Mouse (Mus musculus): ENCODE measurements at regions not wholly inside any gene's neighbourhood (a gene's known extent, or its start where the extent isn't known, plus 50 kb on each side); places are given as distances from the start of the nearest gene placed in this dataset.
A peak's percentile ranks its signal among the peaks of the same experiment; 100 is the strongest.

DNA sequence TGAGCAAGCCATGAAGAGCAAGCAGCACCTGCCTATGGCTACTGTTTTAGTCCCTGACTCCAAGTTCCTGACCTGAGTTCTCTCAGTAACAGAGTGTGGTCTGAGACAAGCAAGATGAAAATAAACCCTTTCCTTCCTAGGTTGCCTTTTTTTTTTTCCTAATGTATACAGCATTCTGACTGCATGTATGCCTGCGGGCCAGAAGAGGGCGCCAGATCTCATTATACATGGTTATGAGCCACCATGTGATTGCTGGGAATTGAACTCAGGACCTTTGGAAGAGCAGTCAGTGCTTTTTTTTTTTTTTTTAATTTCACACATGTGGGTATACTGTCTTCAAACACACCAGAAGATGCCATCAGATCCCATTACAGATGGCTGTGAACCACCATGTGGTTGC, 69.3 kb upstream of the Usp24 start:
- DNase-seq: no peak

DNA sequence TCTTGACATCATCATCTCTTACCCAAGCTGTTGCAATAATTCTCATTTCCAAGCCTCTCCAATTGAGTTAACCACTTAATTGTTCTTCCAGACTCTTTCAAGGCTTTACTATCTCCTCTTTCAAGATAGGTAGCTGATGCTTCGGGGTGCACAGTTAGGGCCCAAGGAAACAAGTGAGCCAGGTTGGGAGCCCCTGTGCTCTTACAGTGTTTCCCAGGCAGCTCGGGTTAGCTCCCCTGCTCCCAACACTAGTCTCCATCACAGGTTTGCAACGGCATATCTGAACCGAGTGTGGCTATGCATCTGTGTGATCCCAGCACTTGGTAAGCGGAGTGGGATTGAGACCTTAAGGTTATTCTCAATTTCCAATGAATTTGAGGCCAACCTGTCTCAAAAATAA, 68.6 kb upstream of the Usp24 start:
- DNase-seq: no peak

DNA sequence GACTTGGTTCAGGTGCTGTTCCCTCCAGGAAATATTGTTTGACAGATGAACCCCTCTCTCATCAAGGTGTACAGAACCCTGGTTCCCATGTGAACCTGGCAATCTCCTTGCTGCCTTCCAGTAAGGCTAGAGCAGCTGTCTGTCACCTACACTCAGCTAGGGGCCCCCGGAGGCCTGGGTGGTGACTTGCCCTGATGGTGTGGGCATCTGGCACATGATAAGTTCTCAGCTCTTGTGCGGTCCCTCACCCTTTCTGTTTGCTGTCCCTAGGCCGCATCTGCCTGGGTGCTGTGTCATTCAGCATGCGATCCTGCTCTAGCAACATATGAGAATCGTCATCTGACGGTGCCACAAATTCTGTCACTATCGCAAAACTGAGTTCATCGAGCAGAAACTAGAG, 67.7 kb upstream of the Usp24 start:
- DNase-seq: no peak

DNA sequence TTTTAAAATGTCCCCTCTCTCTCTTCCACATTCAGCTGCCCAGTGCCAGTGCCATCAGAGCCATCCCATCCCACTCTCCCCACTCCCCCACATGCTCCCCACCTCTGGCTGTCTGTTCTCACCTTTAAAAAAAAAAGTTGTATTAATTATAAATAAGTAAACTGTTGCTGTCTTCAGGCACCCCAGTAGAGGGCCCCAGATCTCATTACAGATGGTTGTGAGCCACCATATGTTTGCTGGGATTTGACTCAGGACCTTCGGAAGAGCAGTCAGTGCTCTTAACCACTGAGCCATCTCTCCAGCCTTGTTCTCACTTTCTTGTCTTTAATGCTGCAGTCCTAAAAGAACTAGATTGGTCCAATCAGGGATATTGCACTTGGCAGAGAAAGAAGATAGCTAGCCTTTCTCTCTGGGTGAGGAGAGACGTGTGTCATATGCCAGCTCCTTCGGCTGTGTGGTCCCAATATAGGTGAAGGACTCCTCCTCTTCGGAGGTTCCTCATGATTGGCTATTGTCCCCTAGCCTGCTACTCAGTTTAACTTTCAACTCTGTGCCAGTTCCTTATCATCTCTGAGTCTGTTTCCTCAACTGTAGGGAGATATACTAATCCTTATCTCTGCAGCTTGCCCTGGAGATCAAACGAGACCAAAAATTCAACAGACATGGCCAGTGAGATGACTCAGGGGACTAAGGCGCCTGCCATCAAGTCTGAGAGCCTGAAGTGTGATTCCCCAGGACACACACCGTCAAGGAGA, 66.8 kb upstream of the Usp24 start:
- DNase-seq: no peak

DNA sequence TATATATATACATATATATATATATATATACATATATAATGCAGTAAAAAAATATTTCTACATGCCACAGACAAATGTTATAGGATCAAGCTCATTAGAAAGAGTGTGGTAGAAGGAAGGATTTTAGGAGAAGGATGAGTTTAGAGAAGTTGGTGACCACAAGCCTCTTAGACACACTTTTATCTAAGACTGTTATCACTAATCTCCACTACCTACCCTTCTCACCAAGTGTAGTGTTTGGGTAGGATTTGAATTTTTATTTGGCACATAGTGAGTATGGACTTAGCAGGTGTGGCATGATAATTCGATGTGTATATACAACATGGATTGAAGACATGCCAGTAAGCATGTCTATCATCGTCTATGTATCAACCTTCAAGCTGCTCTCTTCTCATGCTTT, 66.0 kb upstream of the Usp24 start:
- no peak for DNase-seq

DNA sequence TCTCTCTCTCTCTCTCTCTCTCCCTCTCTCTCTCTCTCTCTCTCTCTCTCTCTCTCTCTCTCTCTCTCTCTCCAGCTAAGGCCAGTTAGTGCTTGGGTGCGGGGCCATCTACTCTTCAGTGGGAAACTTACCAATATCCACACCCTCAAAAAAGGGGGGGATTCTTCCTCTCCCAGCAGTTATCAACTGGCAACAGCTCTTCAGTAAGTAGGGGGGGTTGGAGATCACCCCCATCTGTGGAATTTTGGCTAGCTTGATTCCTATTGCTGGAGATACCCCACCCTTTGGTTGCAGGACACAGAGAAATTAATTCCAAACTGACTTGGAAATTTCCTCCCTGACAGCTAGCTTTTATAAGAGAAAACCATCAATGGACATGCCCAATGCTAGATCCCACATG, 64.6 kb upstream of the Usp24 start:
- DNase-seq: no peak

DNA sequence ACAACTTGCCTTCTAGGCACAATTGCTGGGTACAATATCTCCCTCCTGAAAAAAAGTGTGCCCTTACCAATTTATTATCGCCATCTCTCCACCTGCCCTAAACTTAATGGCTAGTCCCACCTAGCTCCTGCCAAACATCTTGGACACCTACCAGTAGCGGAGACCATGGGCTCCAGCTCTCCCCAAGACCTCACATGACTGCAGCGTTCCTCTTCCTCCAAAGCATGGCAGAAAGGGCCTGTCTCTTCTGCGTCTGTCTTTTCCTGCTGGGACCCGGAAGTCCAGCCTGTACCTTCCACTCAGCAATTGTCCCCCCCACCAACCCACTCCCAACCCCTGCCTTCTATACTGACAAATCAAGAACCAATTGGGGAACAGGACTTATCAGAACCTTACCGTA, 63.1 kb upstream of the Usp24 start:
- DNase-seq: no peak

DNA sequence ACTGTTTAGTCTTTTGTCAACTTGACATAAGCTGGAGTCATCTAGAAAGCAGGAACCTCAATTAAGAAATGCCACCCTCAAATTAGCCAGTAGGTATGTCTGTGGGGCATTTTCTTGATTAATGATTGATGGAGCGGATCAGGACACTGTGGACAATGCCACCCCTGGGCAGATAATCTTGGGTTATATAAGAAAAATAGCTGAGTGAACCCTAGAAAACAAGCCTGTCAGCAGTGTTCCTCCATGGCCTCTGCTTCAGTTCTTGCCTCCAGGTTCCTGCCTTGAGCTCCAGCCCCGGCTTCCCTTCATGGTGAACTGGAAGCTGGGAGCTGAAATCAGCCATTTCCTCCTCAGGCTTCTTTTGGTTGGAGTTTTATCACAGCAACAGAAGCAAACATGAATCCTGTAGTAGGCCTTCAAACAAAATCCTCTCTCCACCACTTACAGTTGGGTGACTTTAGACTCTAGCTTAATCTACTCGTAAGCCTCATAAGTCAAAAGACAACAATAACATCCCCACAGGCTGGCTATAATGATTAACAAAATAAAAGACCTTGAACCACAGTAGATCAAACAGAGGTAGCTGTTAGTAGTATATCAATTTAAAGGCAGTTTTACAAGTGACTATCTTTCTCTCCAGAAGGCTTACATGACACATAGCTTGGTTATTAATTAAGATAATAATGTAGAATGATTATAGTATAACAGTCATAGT, 61.1 kb upstream of the Usp24 start:
- DNase-seq: no peak

DNA sequence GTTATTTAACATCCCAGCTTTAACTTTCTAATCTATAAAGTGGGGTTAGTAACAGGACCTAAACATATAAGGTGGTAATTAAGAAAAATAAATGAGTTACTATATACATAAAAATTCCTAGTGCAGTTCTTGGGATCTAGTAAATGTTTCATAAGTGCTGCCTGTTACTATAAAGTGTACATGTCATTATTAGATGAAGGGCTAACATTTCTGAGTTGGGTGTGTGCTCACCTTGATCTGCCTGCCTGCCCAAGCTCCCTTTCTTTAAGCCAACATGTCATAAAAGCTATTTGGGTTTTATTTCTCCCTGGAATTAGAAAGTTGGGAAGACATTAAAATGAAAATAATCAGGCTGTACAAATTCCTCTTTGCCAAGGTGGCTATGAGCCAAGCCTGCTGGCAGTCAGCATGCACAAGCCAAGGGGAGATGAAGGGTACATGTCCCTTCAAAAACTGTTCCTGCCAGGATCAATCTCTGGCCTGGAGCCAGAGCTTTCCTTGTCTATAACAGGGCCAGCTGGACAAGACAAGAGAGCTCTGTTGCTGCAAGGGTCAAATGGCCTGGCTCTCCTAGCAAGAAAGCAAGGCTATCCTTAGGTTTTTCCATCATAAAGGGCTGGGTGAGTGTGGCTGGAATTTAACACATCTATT, 59.9 kb upstream of the Usp24 start:
- DNase-seq: peak; percentile 80

DNA sequence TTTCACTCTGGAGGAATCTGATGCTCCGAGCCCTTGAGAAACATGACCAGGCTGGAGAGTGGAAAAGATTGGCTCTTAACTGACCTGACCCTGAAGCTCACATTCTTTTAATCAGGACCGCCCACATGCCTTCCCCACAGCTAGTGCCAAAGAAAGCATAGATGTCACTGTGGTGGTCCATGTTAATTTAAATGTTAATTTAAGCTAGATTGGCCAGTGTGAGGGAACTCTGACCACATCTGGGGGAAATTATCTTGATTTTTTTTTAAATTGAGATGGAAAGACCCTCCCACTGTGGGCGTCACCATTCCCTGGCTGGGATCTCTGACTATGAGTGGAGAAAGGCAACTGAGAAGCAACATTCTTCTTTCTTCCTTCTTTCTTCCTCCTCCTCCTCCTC, 54.6 kb upstream of the Usp24 start:
- no peak for DNase-seq

DNA sequence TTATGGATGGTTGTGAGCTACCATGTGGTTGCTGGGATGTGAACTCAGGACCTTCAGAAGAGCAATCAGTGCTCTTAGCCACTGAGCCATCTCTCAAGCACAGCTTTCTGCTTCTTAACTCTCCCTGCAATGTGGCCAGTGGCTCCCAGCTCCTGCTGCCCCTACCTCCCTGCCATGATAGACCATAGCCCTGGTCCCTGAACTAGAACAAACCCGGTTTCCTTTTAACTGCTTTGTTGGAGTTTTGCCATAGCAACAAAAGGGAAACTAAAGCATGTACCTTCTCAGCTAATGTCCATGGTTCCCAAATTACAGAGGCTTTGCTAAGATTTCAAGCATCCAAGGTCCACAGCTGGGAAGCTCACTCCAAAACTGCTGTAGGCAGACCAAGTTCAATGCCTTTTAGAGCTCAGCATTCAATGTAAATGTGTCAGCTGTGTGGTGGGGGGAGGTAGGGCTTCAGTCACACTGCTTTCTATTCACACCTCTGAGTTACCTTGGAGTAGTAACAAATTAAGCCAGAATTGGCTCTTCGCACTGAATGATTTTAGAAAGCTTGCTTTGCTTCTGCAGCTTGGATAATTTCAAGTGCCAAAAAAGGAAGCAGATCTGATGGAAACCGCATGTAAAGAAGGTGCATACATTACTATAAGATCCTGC, 54.0 kb upstream of the Usp24 start:
- no peak for DNase-seq

DNA sequence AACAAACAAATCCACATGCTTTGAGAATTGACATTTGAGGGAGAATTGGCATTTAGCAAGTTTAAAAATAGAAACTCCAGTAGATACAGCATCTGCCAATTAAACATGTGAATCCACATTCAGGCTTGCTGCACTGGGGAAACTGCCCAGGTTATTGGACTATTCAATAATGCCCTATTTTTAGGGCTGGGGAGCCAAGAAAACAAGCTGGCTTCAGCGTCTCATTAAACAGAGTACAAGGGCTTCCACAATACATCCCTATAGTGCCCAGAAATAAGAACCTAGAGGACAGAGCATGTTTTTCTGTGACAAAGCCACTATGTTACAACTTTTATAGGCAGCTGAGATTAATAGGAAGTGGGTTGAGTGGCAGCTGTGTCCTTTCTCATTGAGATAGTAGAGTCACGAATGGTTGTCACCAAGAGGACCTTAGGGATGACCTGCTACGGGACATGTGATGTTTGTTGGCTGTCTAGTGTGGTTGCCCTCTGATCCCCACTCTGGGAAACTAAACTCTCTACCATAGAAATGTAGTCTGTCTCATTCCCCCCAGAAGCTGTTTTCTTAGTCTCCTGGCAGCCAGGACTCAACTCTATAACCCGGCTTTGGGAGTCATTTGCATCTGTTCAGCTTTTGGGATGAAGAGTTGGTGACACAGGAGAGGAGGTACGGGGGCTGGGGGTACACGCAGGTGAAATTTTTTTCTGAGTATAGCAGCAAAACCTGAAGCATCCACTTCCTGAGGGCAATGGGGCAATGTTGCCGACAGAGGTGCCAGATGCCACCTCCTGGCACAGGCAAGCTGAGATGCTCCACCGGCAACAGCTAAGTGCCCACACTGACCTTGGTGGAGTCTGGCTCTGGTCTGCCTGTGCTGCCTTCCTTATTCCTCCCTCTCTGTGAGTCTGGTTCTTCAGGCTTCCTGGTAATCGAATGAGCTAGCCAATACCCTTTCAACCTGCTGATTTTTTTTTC, 53.0 kb upstream of the Usp24 start:
- no peak for DNase-seq
